Mouse (Mus musculus) forebrain, embryonic 11.5 days (tissue): Measurements from ENCODE around the gene 9530077C05Rik. TPM values are rescaled to one million over a fixed set of nuclear protein-coding genes. Genes with fewer than 3 reads are reported as not detected.
"Not testable (repeated sequence)": the region's sequence is repeated elsewhere in the genome, so short reads cannot be mapped to it uniquely, and the experiment has no call there.

Experiments
- ATAC-seq: fragments of 200-750 bp; cut with Nextera tagmentation; replicated peaks from 2 replicates; pipeline ENCODE4 v1.8.0; 2017; ENCODE audit warnings: moderate TSS enrichment; ENCODE audit not compliant: low FRiP score
- DNase-seq: peaks from one replicate; pipeline ENCODE4 v3.0.0-alpha.2; 2017; ENCODE audit warnings: low spot score
- H3K27ac ChIP-seq: fragments of 300-500 bp; sonication (generic); 2 replicates; pipeline ENCODE4 v1.5.1; 2014; ENCODE audit warnings: low read depth, low read length
- H3K27me3 ChIP-seq: fragments of 300-500 bp; sonication (generic); 2 replicates; pipeline ENCODE4 v1.6.1; 2014; ENCODE audit warnings: mild to moderate bottlenecking, low read length, mixed read lengths; ENCODE audit not compliant: control insufficient read depth, insufficient read depth
- H3K36me3 ChIP-seq: fragments of 300-500 bp; sonication (generic); 2 replicates; pipeline ENCODE4 v1.6.1; 2014; ENCODE audit warnings: mild to moderate bottlenecking, low read length, moderate library complexity, mixed read lengths; ENCODE audit not compliant: control insufficient read depth, insufficient read depth
- H3K4me1 ChIP-seq: fragments of 300-500 bp; sonication (generic); replicated peaks from 2 replicates; pipeline ENCODE4 v1.6.1; 2014; ENCODE audit warnings: low read length, mixed read lengths; ENCODE audit not compliant: control insufficient read depth, insufficient read depth
- H3K4me2 ChIP-seq: fragments of 300-500 bp; sonication (generic); 2 replicates; pipeline ENCODE4 v1.6.1; 2014; ENCODE audit warnings: low read depth, mild to moderate bottlenecking, low read length, moderate library complexity, mixed read lengths; ENCODE audit not compliant: severe bottlenecking
- H3K4me3 ChIP-seq: fragments of 300-500 bp; sonication (generic); 2 replicates; pipeline ENCODE4 v1.5.1; 2014; ENCODE audit warnings: low read depth, low read length
- H3K9ac ChIP-seq: fragments of 300-500 bp; sonication (generic); 2 replicates; pipeline ENCODE4 v1.6.1; 2014; ENCODE audit warnings: low read length
- H3K9me3 ChIP-seq: fragments of 300-500 bp; sonication (generic); 2 replicates; pipeline ENCODE4 v1.6.1; 2016; ENCODE audit warnings: low read length, mixed read lengths; ENCODE audit not compliant: control insufficient read depth
- WGBS: fragments of 180-500 bp; shearing (Covaris S2); extraction: QIAGEN DNeasy Blood & Tissue Kit; methylation state at CpG from one replicate; pipeline ENCODE4 v1.1.7; 2014; 5-methylcytosine and 5-hydroxymethylcytosine counted together
- polyA plus RNA-seq: library from polyadenylated mRNA; unstranded; fragments of >200 nt; fragmentation: Nextera tagmentation; extraction: Ambion mirVana; gene quantifications from 2 replicates; pipeline ENCODE4 v1.2.1, GENCODE M21; 2014

9530077C05Rik gene
- polyA plus RNA-seq, 1 experiment from 2014 or later, result 12.7 TPM

GRCm38 (mm10) chr9:22405414-22405813, 5.9 kb upstream of the 9530077C05Rik start:
- no peak overlapping the region for H3K27ac ChIP-seq
- H3K4me2 ChIP-seq, result no peak overlapping the region
- no peak for DNase-seq
- no peak overlapping the region for H3K4me3 ChIP-seq
- no peaks in the 10 kb centered on the region for H3K4me1 ChIP-seq
- H3K36me3 ChIP-seq, result no peaks in the 10 kb centered on the region
- no peaks in the 10 kb centered on the region for H3K27me3 ChIP-seq
- no peak overlapping the region for H3K9ac ChIP-seq
- ATAC-seq, result no peak
- WGBS, result 85% methylated on average over 3 of the region's 3 CpGs
- no peaks in the 10 kb centered on the region for H3K9me3 ChIP-seq

GRCm38 (mm10) chr9:22407633-22408032, 3.7 kb upstream of the 9530077C05Rik start:
- H3K36me3 ChIP-seq, H3K4me2 ChIP-seq, H3K9ac ChIP-seq, DNase-seq, H3K9me3 ChIP-seq, H3K27me3 ChIP-seq, H3K4me1 ChIP-seq, H3K27ac ChIP-seq, H3K4me3 ChIP-seq, ATAC-seq: not testable (repeated sequence)
- WGBS, result 89% methylated on average over 4 of the region's 4 CpGs

GRCm38 (mm10) chr9:22408344-22408743, 3.0 kb upstream of the 9530077C05Rik start:
- DNase-seq, H3K36me3 ChIP-seq: not testable (repeated sequence)
- 39% methylated on average over 4 of the region's 4 CpGs for WGBS

GRCm38 (mm10) chr9:22409501-22409900, 1.8 kb upstream of the 9530077C05Rik start:
- no peak overlapping the region for H3K9ac ChIP-seq
- no peaks in the 10 kb centered on the region for H3K9me3 ChIP-seq
- no peak overlapping the region for H3K4me3 ChIP-seq
- ATAC-seq (no peak), DNase-seq (no peak)
- no peaks in the 10 kb centered on the region for H3K27me3 ChIP-seq
- no peak overlapping the region for H3K4me2 ChIP-seq
- H3K36me3 ChIP-seq, result no peaks in the 10 kb centered on the region
- H3K27ac ChIP-seq, result no peak overlapping the region
- 74% methylated on average over 7 of the region's 7 CpGs for WGBS
- H3K4me1 ChIP-seq, result no peaks in the 10 kb centered on the region

More at GRCm38 (mm10) chr9:22408344-22408743, 3.0 kb upstream of the 9530077C05Rik start:
- H3K9me3 ChIP-seq, H3K9ac ChIP-seq, ATAC-seq, H3K27ac ChIP-seq, H3K27me3 ChIP-seq, H3K4me1 ChIP-seq, H3K4me2 ChIP-seq, H3K4me3 ChIP-seq: not testable (repeated sequence)

- H3K27ac ChIP-seq, result no peak overlapping the region
- H3K4me1 ChIP-seq, result no peaks in the 10 kb centered on the region
- 70% methylated on average over 3 of the region's 3 CpGs for WGBS
- ATAC-seq (no peak), DNase-seq (no peak)
- no peak overlapping the region for H3K4me2 ChIP-seq
- H3K9me3 ChIP-seq, result no peaks in the 10 kb centered on the region
- H3K36me3 ChIP-seq, result no peaks in the 10 kb centered on the region
- H3K4me3 ChIP-seq, result no peak overlapping the region
- H3K9ac ChIP-seq, result no peak overlapping the region
- H3K27me3 ChIP-seq, result no peaks in the 10 kb centered on the region
Observed at GRCm38 (mm10) chr9:22416187-22416586, 4.9 kb downstream of the 9530077C05Rik start.

GRCm38 (mm10) chr9:22417547-22417946, 6.2 kb downstream of the 9530077C05Rik start:
- Histone ChIP-seq H3K36me3 (no peaks in the 10 kb centered on the region), H3K27ac (no peak overlapping the region), H3K9me3 (no peaks in the 10 kb centered on the region), H3K27me3 (no peaks in the 10 kb centered on the region), H3K4me1 (no peaks in the 10 kb centered on the region), H3K4me2 (no peak overlapping the region), H3K4me3 (no peak overlapping the region), H3K9ac (no peak overlapping the region)
- no peak for DNase-seq
- ATAC-seq, result no peak
- 60% methylated on average over 6 of the region's 6 CpGs for WGBS

- Histone ChIP-seq H3K4me1 (no peaks in the 10 kb centered on the region), H3K27me3 (no peaks in the 10 kb centered on the region), H3K36me3 (no peaks in the 10 kb centered on the region), H3K4me3 (no peak overlapping the region), H3K9me3 (no peaks in the 10 kb centered on the region), H3K4me2 (no peak overlapping the region), H3K9ac (no peak overlapping the region), H3K27ac (no peak overlapping the region)
- WGBS, result 82% methylated on average over 3 of the region's 3 CpGs
- no peak for DNase-seq
- ATAC-seq, result no peak
Observed at GRCm38 (mm10) chr9:22419877-22420276, 8.6 kb downstream of the 9530077C05Rik start.

- Histone ChIP-seq H3K4me1 (no peaks in the 10 kb centered on the region), H3K4me3 (no peak overlapping the region), H3K36me3 (no peaks in the 10 kb centered on the region), H3K4me2 (no peak overlapping the region), H3K9me3 (no peaks in the 10 kb centered on the region), H3K27me3 (no peaks in the 10 kb centered on the region), H3K27ac (no peak overlapping the region), H3K9ac (no peak overlapping the region)
- ATAC-seq, result no peak
- 38% methylated on average over 7 of the region's 7 CpGs for WGBS
- DNase-seq, result no peak
Observed at GRCm38 (mm10) chr9:22420491-22420890, 9.2 kb downstream of the 9530077C05Rik start.

GRCm38 (mm10) chr9:22422559-22422958, 11.2 kb downstream of the 9530077C05Rik start:
- 72% methylated on average over 1 of the region's 1 CpGs for WGBS
- no peak for ATAC-seq

More at GRCm38 (mm10) chr9:22422559-22422958, 11.2 kb downstream of the 9530077C05Rik start:
- H3K27ac ChIP-seq, result no peak overlapping the region
- H3K27me3 ChIP-seq, result no peaks in the 10 kb centered on the region
- H3K36me3 ChIP-seq, result no peaks in the 10 kb centered on the region
- no peak overlapping the region for H3K9ac ChIP-seq
- no peak for DNase-seq
- no peak overlapping the region for H3K4me2 ChIP-seq
- no peak overlapping the region for H3K4me3 ChIP-seq
- H3K4me1 ChIP-seq, result no peaks in the 10 kb centered on the region
- H3K9me3 ChIP-seq, result no peaks in the 10 kb centered on the region
